Mouse (Mus musculus): ENCODE measurements around the gene Fkbp15. TPM values are rescaled to one million over a fixed set of nuclear protein-coding genes. Genes with fewer than 3 reads are reported as not detected.

Fkbp15 gene
- polyA plus RNA-seq, 1 experiment = 16.7 TPM

DNA sequence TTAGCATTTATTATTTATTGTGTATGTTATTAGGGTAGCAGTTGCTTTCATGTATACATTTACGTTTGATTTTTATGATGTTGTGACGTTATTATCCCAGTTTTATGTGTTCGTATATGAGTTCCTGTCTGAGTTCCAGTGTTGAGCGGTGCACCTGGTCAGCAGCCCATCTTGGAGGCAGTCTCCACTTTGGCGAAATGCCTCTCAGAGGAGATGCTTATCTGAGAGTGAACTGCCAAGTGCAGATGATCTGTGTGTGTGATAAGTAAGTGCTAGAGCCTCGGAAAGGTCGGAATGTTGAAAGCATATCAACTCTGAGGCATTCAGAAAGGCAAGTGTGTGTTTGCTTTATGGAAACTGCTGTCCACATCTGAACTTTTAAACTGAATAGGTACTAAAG is 13.3 kb upstream of the Fkbp15 start:
- WGBS = 18% methylated on average over 7 of the region's 7 CpGs
- no peak for DNase-seq (ENCODE audit: low read depth, low spot score)

- DNase-seq (ENCODE audit: low read depth, low spot score) = no peak
- 72% methylated on average over 9 of the region's 9 CpGs for WGBS
These were observed 12.6 kb upstream of the Fkbp15 start for GRCm38 (mm10) chr4:62372818-62373520.

- DNase-seq (ENCODE audit: low read depth, low spot score) = no peak
- WGBS = 40% methylated on average over 1 of the region's 1 CpGs
These were observed 12.1 kb upstream of the Fkbp15 start for GRCm38 (mm10) chr4:62372410-62372809.

DNA sequence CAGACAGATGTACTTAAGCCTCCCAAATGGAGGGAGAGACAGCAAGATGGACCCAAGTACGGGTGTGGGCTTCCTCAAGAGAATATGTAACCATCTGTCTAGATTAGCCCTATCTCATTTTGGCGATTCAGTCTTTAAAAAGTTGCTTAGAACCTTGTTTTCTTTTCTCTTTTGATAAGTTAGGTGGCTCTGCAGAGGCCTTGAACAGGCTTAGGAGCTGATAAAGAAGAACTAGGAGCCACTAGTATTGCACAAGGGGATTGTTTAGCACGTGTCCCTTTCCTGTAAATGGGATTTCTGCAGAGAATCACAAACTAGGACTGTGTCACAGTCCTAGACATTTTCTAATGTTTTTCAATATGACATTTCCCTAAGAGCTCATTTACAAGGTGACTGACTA is 8.7 kb upstream of the Fkbp15 start:
- no peak for DNase-seq (ENCODE audit: low read depth, low spot score)

DNA sequence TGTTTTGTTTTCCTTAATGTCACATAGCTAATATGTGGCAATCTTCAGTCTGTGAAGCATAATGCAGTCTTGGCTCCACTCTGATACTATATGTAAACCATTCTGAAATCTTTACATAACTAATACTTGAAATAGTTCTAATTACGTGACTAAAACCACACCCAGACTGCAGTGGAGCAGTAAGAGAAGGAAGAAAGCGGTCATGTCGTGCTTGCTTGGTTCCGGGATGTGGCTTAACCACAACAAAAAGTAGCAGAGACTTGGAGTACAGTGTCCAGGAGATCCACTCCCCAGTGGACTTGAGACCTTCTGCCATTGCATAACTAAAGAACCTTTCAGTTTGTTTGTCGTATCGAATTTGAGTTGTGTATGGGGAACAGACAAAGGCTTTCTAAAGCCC is 7.2 kb upstream of the Fkbp15 start:
- WGBS = 56% methylated on average over 6 of the region's 6 CpGs
- DNase-seq (ENCODE audit: low read depth, low spot score) = no peak

More for the DNA sequence above, 8.7 kb upstream of the Fkbp15 start:
- 63% methylated on average over 3 of the region's 3 CpGs for WGBS

DNA sequence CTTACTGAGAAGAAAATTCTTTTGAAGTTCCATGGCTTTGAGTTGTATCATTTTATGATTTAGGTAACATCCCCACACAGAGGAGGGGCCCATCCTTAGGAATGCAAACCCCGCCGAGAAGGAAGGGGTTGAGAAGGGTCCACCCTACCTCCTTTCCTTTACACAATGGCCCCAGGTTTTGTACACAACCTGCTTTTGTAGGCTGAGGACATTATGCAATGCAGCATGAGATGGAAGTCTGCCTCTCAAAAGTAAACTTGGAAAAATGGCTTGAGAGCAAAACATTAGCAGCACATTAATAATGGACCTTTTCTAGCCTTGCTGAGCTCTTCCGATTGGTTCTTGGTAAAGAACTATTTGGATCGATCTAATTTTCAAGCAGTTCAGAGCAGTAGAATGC is 5.9 kb upstream of the Fkbp15 start:
- 61% methylated on average over 4 of the region's 4 CpGs for WGBS

GRCm38 (mm10) chr4:62364299-62364698 is 4.0 kb upstream of the Fkbp15 start:
- 60% methylated on average over 8 of the region's 8 CpGs for WGBS
- DNase-seq (ENCODE audit: low read depth, low spot score) = no peak

More for the DNA sequence above, 5.9 kb upstream of the Fkbp15 start:
- no peak for DNase-seq (ENCODE audit: low read depth, low spot score)

- WGBS = 61% methylated on average over 2 of the region's 2 CpGs
- no peak for DNase-seq (ENCODE audit: low read depth, low spot score)
These were observed 2.1 kb upstream of the Fkbp15 start for GRCm38 (mm10) chr4:62362437-62362836.

DNA sequence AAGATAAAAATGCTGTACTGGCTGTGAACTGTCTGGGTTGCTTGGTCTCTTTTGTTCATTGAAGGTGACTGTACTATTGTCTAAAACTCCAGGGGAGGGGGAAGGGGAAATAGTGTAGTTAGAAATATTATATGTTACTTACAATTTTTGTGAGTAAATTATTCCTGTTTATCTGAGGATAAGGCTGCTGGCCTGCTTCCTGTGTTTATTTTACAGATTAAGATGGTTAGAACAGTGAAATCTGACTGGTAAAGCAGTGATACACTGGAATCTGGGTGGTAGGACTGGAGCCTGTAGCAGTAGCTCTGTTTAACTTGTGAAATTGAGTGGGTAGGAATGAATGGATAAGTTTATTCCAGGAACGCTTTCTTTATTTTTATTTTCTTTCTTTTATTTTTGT is 1.6 kb upstream of the Fkbp15 start:
- no peak for DNase-seq (ENCODE audit: low read depth, low spot score)
- WGBS = 72% methylated on average over 1 of the region's 1 CpGs

- no peak for DNase-seq (ENCODE audit: low read depth, low spot score)
These were observed 1.2 kb upstream of the Fkbp15 start for GRCm38 (mm10) chr4:62361571-62361970.

GRCm38 (mm10) chr4:62360805-62361455 is 582 bp upstream of the Fkbp15 start:
- WGBS = under 1% methylated on average over 22 of the region's 22 CpGs
- DNase-seq (ENCODE audit: low read depth, low spot score) = no peak

More at GRCm38 (mm10) chr4:62361571-62361970, 1.2 kb upstream of the Fkbp15 start:
- 7% methylated on average over 6 of the region's 6 CpGs for WGBS

DNA sequence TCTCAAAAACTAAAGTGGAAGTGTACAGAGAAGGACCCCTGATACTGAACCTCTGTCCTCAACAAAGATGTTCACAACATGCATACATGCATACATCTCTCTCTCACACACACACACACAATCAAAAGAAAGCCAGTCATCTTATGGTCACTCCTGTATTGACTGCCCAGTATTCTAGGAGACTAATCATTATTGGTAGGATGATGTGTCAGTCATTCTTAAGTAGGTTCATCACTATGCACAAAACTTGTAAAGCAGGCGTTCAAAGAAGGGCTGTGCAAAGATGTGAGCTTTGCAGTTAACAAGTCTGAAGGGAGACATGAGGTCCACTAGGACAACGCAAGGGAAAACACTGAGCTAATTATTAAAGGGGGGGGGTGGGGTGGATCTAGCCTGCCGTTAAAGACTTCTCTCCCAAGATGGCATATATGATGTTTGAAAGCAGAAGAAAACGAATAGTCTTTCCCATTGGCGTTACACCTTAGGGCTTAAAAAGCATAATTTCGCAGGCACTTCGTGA is 1.0 kb downstream of the Fkbp15 start:
- 22% methylated on average over 7 of the region's 7 CpGs for WGBS

GRCm38 (mm10) chr4:62357631-62358148 is 2.7 kb downstream of the Fkbp15 start:
- WGBS = 68% methylated on average over 1 of the region's 1 CpGs
- no peak for DNase-seq (ENCODE audit: low read depth, low spot score)

More for the DNA sequence above, 1.0 kb downstream of the Fkbp15 start:
- no peak for DNase-seq (ENCODE audit: low read depth, low spot score)

DNA sequence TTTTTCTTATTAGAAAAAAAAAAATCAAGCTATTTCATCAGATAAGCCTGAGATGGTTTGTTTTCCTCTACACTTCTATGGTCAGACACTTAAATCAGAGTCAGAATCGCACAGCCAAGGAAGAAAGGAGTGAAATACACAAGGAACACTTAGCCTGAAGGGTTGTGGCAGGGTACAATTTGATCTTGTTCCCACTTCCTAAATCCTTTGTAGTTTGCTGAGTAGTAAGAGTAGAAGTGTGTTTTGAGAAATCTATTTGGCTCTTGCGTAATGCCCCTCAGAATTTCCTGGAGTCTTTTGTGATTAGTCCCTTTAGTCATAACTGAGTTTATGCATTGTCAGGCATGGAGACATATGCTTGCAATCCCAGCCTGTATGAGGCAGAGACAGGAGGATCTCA is 11.0 kb downstream of the Fkbp15 start:
- 90% methylated on average over 2 of the region's 2 CpGs for WGBS
- DNase-seq (ENCODE audit: low read depth, low spot score) = no peak

DNA sequence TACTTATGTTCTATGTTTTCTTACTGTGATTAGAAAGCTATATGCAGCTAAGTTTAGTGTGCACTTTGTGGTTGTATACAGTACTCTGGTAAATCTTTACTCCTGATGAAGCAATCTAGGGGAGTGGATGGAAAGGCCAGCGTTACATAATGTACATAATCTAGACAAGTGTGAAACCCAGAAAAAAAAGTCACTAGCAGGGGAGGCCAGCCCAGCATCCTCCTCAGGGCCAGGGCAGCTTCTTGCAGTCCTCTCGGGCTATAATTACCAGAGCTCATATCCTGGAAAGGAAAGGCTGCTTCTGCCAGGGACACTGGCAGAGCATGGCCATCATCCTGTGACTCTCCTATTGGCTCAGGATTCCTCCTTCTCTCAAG is 12.0 kb downstream of the Fkbp15 start:
- 41% methylated on average over 2 of the region's 2 CpGs for WGBS
- DNase-seq (ENCODE audit: low read depth, low spot score) = no peak

GRCm38 (mm10) chr4:62347605-62348328 is 12.6 kb downstream of the Fkbp15 start:
- DNase-seq (ENCODE audit: low read depth, low spot score) = no peak
- 50% methylated on average over 9 of the region's 9 CpGs for WGBS

GRCm38 (mm10) chr4:62345827-62346226 is 14.5 kb downstream of the Fkbp15 start:
- 91% methylated on average over 4 of the region's 4 CpGs for WGBS
- DNase-seq (ENCODE audit: low read depth, low spot score) = no peak

DNA sequence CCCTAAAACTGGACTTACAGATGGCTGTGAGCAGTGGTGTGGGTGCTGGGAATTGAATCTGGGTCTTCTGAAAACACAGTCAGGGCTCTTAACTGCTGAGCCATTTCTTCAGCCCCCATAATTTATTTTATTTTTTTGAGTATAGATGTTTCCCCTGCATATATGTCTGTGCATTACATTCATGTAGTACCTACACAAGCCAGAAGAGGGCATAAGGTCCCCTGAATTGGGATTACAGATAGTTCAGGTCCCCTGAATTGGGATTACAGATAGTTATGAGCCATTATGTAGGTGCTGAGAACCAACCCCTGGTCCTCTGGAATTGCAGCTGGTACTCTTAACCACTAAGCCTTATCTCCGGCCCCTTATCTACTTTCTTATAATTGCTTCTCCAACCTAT is 16.3 kb downstream of the Fkbp15 start:
- DNase-seq (ENCODE audit: low read depth, low spot score) = no peak
- WGBS = 98% methylated on average over 1 of the region's 1 CpGs

DNA sequence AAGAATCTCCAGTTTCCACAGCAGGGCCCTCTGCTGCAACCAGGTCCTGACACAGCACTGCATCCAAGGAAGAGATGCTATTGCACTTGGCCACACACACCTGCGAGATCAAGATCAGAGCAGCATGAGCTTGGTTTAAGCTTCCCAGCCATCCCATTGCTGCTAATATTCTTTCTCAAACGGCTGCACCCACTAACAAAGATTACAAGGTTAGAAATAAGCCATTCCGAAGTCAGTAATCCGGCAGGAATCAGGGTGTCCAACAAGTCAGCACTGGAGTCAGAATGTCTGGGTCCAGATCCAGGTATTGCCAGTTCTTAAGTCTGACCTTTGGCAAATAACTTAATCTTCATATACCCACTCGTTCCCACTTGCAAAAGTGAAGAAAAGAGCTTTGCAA is 21.8 kb downstream of the Fkbp15 start:
- WGBS = 88% methylated on average over 5 of the region's 5 CpGs
- DNase-seq (ENCODE audit: low read depth, low spot score) = no peak

GRCm38 (mm10) chr4:62331977-62332376 is 28.4 kb downstream of the Fkbp15 start:
- WGBS = 49% methylated on average over 5 of the region's 5 CpGs
- no peak for DNase-seq (ENCODE audit: low read depth, low spot score)
